Mouse (Mus musculus) lung, postnatal 14 days (tissue): ENCODE results near the gene Mgst2.

Experiments used
- DNase-seq: peaks from one replicate; pipeline ENCODE4 v3.0.0; 2021

The Mgst2 gene

DNA sequence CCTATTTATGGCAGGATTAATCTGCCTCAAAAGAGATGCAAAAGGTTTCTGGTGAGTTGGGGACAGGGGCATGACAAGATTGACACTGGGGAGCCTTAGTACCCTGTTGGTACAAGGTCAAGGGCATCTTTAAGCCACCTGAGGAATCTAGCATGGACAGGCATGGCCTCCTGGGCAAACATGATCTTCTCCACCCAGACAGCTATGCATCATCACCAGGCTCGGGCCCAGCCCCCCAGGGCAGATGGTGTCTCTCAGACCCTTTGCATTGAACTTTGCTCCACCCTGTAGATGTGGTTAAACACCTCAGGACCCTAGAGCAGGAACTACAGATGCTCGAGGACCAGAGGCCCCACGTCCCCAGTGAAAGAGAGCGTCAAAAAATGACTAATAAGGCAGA is at the start of gene Mgst2:
Mgst2 (plus strand) TSS at position 301 of the 400 bp plus-strand sequence.
- no peak for DNase-seq

DNA sequence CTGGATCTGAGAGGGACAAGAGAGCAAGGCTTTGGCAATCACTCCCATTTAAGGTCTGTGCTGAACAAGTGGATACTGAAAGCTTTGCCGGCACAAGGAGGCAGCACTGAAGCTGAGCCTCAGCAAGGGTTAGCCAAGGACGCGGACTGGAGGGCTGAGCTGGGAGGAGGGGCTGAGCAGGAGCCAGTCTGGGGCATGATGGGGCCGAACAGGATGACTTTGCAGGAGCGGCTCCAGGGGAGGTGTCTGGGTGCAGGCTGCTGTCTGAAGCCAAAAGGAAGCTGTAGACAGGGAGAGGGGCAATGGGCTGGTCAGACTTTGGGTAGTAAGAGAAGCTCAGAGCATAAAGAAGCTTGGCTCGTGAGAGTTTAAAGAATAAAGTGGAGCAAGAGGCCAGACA is 48.2 kb upstream of the Mgst2 start:
- DNase-seq, result peak; percentile 78

DNA sequence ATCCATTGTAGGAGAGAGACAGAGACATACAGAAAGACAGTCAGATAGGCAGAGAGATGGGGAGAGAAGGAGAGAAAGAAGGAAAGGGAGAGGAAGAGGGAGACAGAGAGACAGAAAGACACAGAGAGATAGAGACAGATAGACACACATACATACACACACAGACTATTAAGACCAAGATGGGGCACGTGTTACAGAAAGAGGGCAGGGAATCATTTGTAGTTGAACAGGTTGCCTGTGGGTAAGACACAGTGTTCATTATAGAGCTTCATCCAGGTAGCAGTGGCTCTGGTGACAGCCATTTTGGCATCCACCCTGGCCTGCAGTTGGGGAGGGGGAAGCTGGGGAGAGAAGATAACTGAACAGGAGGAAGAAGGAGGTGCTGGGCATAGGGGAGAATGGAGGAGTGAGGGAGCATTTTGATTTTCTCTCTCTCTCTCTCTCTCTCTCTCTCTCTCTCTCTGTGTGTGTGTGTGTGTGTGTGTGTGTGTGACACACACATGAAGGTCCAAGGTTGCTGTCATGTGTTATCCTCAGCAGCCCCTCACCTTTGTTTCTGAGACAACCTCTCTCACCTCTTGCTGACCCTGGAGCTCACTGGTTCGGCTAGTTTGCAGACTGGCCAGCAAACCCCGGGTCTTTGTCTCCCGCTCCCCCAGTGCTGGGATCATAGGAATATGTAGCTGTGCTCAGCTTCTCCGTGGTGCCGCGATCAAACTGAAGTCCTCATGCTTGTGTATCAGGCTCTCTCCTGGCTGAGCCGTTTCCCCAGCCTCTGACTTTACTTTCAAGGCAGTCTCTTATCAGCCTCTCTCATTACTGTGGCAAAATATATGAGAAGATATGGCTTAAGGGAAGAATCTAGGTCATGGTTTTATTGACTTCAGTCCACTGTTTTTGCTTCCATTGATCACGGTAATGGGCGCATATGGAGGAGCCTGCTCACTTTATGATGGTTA is 47.5 kb upstream of the Mgst2 start:
- DNase-seq, result no peak

DNA sequence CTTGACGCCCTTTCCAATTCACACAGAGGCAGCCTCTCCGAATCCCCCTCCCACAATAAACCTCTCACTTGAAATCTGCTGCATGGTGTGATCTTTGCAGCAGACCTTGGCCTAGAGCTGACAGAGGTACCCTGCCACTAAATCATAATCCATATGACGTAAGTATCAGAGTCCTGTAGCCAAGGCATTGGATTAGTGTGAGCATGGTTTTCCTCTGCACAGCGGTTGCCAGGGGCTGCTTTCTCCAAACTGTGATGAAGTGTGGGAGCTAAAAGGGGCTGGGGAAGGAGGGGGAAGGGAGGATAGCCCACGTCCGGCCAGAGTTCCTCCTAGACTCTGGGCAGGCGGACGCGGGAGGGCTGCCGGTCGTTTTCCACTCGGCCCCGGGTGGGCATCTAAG is 45.9 kb upstream of the Mgst2 start:
- no peak for DNase-seq

DNA sequence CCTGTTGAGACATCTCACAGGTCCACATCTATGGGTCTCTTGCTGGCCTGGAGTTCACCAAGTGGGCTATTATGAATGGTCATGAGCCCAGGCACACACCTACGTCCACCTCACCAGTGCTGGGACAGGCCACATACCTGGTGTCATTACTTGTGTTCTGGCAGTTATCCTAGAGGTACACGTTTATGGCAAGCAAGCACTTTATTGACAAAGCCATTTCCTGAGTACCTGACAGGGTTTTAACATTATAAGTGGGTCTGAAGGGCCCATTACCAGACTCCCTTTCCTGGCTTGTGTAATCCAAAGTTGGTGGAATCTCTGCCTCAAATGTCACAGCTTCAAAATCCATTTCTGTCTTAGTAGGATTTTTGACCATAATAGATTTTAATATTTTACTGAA is 36.2 kb upstream of the Mgst2 start:
- DNase-seq, result no peak

DNA sequence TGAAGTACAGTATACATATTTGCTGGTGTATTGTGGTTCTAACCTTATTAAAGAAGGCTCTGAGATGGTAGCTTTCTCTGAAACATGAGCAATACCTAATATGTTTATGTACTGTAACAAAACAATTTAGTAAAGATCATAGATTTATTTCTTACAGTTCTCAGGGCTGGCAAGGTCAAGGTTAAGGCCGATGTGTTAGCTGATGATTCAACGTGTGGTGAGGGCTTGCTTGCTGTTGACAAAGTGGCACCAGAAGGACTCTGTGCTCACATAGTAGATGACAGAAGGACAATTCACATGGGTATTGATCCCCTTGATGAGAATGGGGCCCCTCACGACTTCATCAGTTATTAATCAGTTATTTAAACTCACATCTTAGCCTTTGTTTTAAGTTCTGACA is 32.4 kb upstream of the Mgst2 start:
- no peak for DNase-seq

DNA sequence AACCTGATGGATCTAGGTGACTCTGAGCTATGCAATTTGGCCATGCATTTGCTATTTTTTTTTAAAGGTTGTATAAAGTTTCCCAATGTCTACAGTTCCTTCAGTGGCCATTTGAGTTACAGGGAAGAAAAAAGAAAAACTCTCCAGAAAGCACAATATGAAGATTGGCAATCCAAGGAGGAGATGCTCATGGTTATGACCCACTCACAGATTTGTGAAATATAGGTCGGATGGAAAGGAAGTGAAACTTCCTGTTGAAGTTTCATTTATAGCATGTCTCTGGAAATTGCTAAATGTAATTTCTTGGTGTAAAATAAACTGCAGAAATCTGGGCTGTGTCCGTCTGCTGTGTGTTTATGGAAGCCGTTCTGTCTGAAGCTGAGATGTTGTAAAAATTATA is 31.2 kb upstream of the Mgst2 start:
- no peak for DNase-seq

DNA sequence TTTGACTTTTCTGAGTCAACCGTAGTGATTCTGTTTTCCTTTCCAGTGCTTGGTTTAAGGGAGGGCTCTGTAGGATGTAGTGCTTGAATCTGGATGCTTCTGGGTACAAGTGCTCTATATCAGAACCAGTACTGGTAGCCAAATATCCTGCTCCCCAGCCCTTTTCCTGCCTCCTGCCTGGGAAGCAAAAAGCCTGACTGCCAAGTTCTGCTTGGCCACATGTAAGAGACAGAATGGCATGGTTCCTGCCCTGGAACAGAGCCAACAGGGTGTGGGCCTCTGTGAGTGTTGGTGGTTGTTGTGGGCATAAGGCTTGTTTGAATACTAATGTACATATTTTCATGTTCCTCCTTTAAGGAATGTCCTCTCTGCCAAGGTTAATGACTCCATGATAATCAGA is 29.4 kb upstream of the Mgst2 start:
- no peak for DNase-seq

DNA sequence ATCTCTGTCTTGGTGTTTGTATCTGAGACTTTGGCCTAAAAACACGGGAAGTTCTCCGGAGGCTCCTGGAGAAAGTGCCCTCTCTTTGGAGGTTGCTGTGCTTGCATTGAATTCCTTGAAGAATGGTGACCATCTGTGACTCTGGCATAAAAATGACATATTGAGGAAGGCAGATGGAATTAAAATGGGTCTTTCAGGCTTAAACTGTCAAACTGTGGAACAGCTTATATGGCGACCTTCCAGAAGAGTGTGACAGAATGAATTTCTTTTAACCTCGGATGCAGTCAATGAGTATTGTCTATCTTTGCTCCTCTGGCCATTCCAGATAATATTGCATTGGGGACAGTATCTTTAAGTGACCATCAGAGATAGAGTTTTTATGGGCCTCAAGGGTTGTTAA is 28.2 kb upstream of the Mgst2 start:
- DNase-seq, result no peak

DNA sequence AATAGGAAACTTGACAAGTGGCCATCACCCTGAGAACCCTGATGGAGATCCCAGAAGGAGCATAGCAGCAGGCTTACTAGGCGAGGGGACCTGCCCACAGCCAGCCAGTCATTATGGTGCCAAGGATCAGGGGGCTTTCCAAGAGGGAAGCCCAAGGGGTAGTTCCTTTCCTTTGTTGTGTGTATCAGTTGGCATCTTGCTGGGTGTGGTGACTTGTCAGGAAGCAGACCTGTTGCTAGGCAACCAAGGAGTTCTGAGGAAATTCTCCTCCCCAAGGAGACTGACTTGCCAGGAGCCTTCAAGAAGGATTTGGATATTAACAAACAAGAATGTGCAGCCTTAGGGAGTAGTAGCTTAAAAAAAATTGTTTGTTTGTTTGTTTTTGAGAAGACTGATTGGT is 25.7 kb upstream of the Mgst2 start:
- DNase-seq, result peak; percentile 36

DNA sequence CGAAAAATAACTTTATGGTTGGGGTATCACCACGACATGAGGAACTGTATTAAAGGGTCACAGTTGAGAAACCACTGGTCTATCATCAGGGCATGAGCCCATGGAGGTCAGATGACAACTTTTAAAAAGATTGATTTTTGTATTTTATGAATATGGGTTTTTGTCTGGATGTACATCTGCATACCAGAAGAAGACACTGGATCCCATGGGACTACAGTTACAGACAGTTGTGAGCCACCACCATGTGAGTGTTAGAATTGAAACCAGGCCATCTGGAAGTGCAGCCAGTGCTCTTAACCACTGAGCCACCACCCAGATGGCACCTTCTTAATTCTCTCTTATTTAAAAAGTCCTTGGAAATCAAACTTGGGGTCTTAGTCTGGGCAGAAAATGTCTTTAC is 24.2 kb upstream of the Mgst2 start:
- DNase-seq, result no peak

DNA sequence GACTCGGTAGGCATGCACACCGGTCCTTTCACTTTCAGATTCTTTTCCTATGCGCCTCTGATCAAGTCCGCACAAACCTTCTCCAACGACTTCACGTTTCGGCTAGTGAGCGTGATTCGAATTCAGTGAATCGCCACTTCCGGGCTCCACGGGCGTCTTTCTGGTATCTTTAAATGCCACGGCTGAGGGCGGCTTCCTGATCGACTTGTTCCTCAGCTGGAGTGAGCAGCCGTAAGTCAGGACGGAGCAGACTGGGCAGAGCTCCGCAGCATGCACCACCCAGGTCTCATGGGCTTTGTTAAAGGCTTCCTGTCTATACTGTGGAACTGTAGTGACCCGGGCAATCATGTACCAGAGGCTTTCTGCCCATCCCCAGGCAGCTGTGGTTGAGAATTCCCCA is 23.5 kb upstream of the Mgst2 start:
- peak; percentile 42 for DNase-seq

DNA sequence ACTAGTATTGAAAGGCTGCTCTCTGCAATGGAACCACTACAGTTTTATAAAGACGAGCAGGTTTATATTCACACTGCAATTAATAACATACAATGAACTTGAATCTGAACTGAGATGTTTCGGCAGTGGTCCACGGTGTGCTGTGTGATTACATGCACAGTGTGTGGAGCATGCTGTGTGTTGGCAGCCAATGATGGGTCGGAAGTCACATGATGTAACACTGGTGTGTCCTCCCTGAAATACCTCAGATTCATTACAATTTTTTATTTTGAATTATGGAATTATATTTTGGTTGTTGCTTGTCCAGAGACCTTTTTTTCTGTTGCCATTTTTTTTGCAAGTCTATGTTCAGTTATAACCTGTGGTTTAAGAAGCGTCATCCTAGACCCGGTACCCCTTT is 22.8 kb upstream of the Mgst2 start:
- no peak for DNase-seq

DNA sequence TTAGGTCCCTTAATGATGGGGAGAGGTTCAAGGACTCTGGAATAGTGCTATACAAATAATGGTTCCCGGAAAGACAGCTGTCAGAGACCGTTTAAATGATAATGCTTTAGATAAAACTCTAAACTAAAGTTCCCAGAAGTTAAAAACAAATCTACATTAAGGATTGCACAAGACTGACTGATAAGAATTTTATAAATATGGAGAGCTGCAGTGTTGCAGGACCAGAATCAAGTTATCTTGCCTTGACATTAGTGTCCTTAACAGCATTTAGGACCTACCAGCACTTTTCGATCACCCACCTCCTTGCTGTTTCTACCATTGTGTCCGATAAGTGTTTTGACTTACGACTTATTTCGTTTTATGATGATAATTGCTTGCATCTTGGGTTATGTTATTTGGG is 21.9 kb upstream of the Mgst2 start:
- DNase-seq, result no peak

DNA sequence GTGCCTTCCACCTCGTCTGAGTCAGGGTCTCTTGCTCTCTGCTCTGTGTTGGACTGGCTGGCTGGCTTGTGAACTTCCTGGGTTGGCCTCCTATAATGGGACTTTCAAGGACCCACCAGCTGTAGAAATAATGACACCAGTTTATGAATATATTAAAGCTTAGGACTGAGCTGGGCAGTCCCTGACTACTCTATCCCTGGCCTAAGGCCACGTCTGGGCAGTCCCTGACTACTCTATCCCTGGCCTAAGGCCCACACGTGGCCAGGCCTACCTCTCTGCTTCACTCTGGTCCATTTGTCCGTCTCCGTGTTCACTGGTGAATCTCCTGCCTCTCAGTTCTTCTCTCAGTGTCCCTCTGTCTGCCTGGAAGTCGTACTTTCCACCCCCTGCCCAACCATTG is 14.7 kb upstream of the Mgst2 start:
- no peak for DNase-seq

DNA sequence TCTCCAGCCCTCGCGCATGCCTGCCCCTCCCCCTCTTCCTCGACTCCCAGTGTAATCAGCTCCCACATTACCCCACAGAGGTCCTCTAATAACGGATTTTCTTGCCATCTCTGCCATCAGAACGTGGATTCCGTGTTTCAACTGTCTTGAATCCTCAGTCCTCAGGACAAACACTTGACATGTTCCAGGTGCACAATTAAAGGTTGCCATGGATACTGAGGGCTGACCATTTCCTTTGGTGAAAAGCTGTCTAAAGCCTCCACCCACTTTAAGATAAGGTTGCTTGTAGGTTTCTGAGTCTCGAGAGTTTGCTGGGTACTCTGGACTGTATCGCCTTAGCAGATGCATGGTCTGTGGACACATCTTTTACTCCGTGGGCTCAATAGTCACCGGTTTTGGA is 13.9 kb upstream of the Mgst2 start:
- DNase-seq, result no peak

DNA sequence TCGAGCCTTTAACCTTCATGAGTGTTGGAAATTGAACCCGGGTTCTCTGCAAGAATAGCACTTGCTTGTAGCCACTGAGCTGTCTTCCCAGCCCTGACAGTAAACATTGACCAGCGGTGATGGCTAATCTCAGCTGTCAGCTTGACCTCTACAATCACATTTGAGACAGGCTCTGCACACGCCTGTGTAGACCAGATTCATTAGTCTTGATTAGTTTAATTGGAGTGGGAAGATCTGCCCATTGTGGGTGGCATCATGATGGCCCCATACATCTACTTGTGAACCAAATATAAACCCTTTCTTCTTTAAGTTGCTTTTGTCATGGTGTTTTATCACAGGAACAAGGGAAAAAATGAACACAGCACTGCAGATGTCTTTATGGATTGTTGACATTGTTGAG is 12.8 kb upstream of the Mgst2 start:
- no peak for DNase-seq

DNA sequence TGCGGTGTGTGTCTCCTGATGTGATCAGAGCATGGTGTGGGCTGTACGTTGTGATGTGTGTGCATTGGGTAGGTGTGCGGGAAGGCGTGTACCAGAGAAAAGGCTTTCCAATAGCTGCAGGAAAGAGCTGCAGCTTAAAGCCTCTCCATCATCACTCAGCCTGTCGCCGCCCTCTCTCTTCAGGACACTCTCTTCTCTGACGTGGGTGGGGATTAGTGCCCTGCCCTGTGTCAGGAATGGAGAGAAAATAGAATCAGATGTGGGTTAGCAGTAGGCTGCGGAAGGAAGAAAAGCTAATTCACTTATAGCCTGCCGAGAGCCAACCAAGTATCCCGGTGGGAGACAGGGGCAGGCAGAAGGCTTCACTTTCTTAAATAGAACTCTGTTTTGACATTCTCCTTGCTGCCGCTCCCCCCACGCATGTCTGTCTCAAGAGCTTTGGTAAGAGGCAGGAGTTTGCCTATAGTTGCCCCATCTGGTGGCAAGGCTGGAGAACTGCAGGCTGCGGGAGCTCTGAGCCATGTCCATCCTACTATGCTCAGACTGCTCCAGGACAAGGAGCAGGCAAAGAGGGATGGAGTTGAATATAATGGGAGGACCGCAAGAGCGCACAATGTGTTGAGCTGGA is 12.0 kb upstream of the Mgst2 start:
- peak; percentile 85 for DNase-seq

DNA sequence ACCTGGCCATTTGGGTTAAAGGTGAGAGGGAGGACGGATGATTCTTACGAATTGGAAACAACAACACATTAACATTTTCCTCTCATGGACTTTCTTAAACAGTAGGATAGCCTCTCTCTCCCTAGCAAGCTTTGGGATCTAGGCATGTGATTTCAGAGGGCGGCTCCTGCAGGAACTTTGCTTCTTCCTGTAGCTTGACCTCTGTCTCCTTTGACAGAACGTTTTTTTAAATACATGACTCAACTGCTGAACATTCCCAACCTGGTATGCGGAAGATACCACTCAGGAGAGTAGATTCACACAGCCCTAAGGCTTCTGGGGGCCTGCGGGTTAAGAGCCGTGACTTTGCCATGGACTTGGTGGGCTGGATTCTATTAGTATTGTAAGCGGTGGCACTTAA is 10.7 kb upstream of the Mgst2 start:
- DNase-seq, result no peak

DNA sequence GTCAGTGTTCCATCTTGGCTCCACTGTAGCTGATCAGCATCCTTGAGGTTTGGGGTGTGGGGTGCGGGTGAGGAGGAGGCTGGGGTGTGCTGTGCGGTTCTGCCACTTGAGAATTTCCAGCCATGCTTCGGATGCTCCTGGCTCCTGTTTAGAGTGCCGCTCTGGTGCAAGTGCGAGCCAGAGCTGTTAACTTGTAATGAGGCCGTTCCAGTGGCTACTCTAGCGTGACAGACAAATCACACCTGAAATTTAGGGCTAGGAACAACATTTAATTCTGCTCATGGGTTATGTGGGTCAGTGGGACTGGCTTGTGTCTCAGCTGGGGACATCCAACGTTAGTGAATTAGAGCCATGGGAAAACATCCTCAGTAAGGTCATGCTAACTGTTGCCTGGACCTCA is 10.2 kb upstream of the Mgst2 start:
- DNase-seq, result no peak

DNA sequence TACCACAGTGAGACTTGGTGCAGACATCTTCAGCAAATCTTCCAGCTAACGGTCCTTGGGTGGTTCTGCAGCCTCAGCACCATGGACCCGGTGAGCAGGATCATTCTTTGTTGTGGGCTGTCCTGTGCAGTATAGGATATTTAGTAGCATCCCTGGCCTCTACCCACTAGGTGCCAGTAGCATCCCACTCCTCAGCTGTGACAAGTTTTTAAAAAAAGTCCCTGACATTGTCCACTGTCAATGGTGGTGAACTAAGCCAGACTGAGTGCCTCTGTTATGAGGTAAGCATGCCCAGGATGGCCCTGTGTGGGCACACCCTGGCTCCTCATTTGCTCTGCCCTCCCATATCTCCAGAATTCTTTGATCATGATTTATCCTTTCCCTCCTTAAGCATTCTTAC is 9.0 kb upstream of the Mgst2 start:
- DNase-seq, result no peak

DNA sequence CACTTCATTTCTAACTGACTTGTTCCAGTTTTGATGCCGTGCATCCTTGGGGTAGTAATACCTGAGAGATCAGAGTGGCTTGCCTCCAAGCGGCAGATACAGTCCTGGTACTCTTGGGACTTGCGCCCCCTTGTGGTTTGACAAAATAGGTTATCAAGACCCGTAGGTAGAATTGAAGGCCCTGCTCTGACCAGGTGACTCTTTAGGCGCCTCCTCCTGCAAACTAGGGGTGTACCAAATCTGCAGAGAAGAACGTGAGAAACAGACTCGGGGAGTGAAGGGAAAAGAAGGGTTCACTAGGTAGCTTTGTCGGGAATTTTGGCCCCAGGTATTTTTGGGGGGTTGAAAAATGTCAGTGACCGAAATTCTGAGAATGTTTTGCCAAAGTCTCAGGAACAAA is 7.9 kb upstream of the Mgst2 start:
- DNase-seq, result peak; percentile 91

DNA sequence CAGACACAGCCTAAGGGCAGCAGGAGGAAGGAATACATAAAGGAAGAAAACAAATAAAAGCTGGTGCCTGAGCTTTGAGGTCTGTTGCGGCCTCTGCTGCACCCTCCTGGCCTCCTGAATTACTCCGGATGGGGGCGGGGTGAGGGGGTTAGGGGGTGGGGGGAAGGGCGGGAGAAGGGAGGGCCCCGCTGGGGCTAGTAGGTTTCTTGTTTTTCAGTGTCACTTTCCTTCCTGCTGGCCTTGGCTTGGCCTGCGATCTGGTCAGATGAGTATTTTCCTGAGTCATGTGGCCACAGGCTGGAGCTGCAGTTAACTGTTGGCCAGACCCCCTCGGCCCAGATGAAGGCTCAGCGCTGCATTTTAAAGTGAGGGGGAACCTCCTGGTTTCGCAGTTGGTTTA is 7.5 kb upstream of the Mgst2 start:
- DNase-seq, result peak; percentile 33

DNA sequence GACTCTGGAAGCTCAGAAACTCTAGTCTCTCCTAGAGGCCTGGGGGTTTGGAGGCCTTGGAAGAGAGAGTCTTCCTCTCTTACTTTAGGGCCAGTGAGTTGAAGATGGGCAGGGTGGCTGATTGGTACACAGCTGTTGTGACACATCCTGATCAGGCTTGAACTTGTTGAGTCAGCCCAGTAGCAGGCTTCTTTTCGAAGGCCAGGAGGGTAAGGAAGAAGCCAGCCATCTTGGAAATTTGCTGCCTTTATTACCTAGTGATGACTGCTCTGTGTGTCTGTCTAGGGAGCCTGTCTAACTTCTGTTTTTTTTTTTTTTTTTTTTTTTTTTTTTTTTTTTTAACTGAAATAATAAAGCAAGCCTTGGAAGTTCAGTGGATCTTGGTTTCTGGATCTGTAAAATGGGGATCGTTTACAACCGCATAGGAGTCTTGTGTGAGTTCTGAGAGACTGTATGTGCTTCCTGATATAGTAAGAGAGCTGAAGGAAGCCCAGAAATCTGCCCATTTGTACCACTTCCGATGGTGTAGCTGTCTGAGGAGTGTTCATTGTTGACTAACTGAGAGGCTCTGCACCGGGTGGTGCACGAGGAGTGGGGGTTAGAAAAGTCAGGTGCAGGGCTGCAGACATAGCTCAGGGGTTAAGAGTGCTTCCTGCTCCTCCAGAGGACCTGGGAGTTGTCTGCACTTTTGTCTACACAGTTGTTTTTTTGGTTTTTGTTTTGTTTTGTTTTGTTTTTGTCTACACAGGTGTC is 5.7 kb upstream of the Mgst2 start:
- DNase-seq, result no peak
